Mouse (Mus musculus) kidney, embryonic 16.5 days (tissue): Measurements from ENCODE around the gene Pde10a. TPM values are rescaled to one million over a fixed set of nuclear protein-coding genes. Genes with fewer than 3 reads are reported as not detected.

Experiments
- ATAC-seq: fragments of 200-750 bp; cut with Nextera tagmentation; 2 replicates; pipeline ENCODE4 v1.8.0; 2017; ENCODE audit warnings: moderate TSS enrichment; ENCODE audit not compliant: low FRiP score, low TSS enrichment
- H3K27ac ChIP-seq: fragments of 300-500 bp; sonication (generic); 2 replicates; pipeline ENCODE4 v1.5.1; 2014; ENCODE audit warnings: low read length
- H3K27me3 ChIP-seq: fragments of 300-500 bp; sonication (generic); 2 replicates; pipeline ENCODE4 v1.6.1; 2014; ENCODE audit warnings: low read length, control low read depth, mixed read lengths; ENCODE audit not compliant: insufficient read depth
- H3K36me3 ChIP-seq: fragments of 300-500 bp; sonication (generic); 2 replicates; pipeline ENCODE4 v1.6.1; 2014; ENCODE audit warnings: low read length, control low read depth, mixed read lengths; ENCODE audit not compliant: insufficient read depth
- H3K4me1 ChIP-seq: fragments of 300-500 bp; sonication (generic); 2 replicates; pipeline ENCODE4 v1.6.1; 2014; ENCODE audit warnings: low read length, control low read depth, mixed read lengths; ENCODE audit not compliant: insufficient read depth
- H3K4me2 ChIP-seq: fragments of 300-500 bp; sonication (generic); replicated peaks from 2 replicates; pipeline ENCODE4 v1.6.1; 2014; ENCODE audit warnings: low read depth, low read length
- H3K4me3 ChIP-seq: fragments of 300-500 bp; sonication (generic); 2 replicates; pipeline ENCODE4 v1.5.1; 2014; ENCODE audit warnings: mild to moderate bottlenecking, low read length
- H3K9ac ChIP-seq: fragments of 300-500 bp; sonication (generic); replicated peaks from 2 replicates; pipeline ENCODE4 v1.6.1; 2014; ENCODE audit warnings: low read length
- H3K9me3 ChIP-seq: fragments of 300-500 bp; sonication (generic); 2 replicates; pipeline ENCODE4 v1.6.1; 2016; ENCODE audit warnings: low read length, control low read depth
- WGBS: fragments of 180-500 bp; shearing (Covaris S2); extraction: QIAGEN DNeasy Blood & Tissue Kit; methylation state at CpG from one replicate; pipeline ENCODE4 v1.1.7; 2014; 5-methylcytosine and 5-hydroxymethylcytosine counted together
- polyA plus RNA-seq: library from polyadenylated mRNA; unstranded; fragments of >200 nt; fragmentation: Nextera tagmentation; extraction: Ambion mirVana; gene quantifications from 2 replicates; pipeline ENCODE4 v1.2.1, GENCODE M21; 2015

The Pde10a gene
- polyA plus RNA-seq, 1 experiment from 2014 or later = 1.3 TPM

GRCm38 (mm10) chr17:8972152-8972854 is 447.1 kb downstream of the Pde10a start:
- no peak overlapping the region for H3K4me3 ChIP-seq
- WGBS = 14% methylated on average over 12 of the region's 12 CpGs
- ATAC-seq = no peak

GRCm38 (mm10) chr17:8973331-8973730 is 448.2 kb downstream of the Pde10a start:
- Histone ChIP-seq H3K4me3 (no peak overlapping the region), H3K27ac (no peak overlapping the region), H3K27me3 (no peaks in the 10 kb centered on the region), H3K9me3 (no peaks in the 10 kb centered on the region), H3K4me2 (no peak overlapping the region), H3K9ac (no peak overlapping the region), H3K4me1 (peaks cover 13% of the 10 kb centered on the region), H3K36me3 (no peaks in the 10 kb centered on the region)
- WGBS = 50% methylated on average over 5 of the region's 5 CpGs
- ATAC-seq = no peak

More at GRCm38 (mm10) chr17:8972152-8972854, 447.1 kb downstream of the Pde10a start:
- Histone ChIP-seq H3K9ac (no peak overlapping the region), H3K27me3 (no peaks in the 10 kb centered on the region), H3K27ac (no peak overlapping the region), H3K4me1 (peaks cover 13% of the 10 kb centered on the region), H3K36me3 (no peaks in the 10 kb centered on the region), H3K9me3 (no peaks in the 10 kb centered on the region), H3K4me2 (0 out of 2 replicates have a peak overlapping the region, but pooled peaks have one; percentile 13)

- ATAC-seq = no peak
- Histone ChIP-seq H3K27me3 (no peaks in the 10 kb centered on the region), H3K4me2 (no peak overlapping the region), H3K36me3 (no peaks in the 10 kb centered on the region), H3K4me1 (peaks cover 13% of the 10 kb centered on the region), H3K27ac (no peak overlapping the region), H3K9me3 (no peaks in the 10 kb centered on the region), H3K9ac (no peak overlapping the region), H3K4me3 (no peak overlapping the region)
- WGBS = 60% methylated on average over 7 of the region's 7 CpGs
Measured at GRCm38 (mm10) chr17:8974423-8974822, 449.3 kb downstream of the Pde10a start.

GRCm38 (mm10) chr17:8974823-8975397 is 449.7 kb downstream of the Pde10a start:
- Histone ChIP-seq H3K4me2 (no peak overlapping the region), H3K27me3 (no peaks in the 10 kb centered on the region), H3K9ac (no peak overlapping the region), H3K4me3 (no peak overlapping the region), H3K4me1 (peaks cover 13% of the 10 kb centered on the region), H3K27ac (no peak overlapping the region), H3K36me3 (no peaks in the 10 kb centered on the region), H3K9me3 (no peaks in the 10 kb centered on the region)
- ATAC-seq = no peak
- WGBS = 35% methylated on average over 6 of the region's 6 CpGs

GRCm38 (mm10) chr17:8976745-8977144 is 451.6 kb downstream of the Pde10a start:
- Histone ChIP-seq H3K27me3 (no peaks in the 10 kb centered on the region), H3K9ac (no peak overlapping the region), H3K4me3 (no peak overlapping the region), H3K4me1 (peaks cover 13% of the 10 kb centered on the region), H3K27ac (no peak overlapping the region), H3K9me3 (no peaks in the 10 kb centered on the region), H3K4me2 (no peak overlapping the region), H3K36me3 (no peaks in the 10 kb centered on the region)
- 91% methylated on average over 6 of the region's 6 CpGs for WGBS
- no peak for ATAC-seq

- Histone ChIP-seq H3K36me3 (no peaks in the 10 kb centered on the region), H3K4me3 (no peak overlapping the region), H3K9me3 (no peaks in the 10 kb centered on the region), H3K4me2 (no peak overlapping the region), H3K27ac (no peak overlapping the region), H3K4me1 (peaks cover 8% of the 10 kb centered on the region), H3K27me3 (no peaks in the 10 kb centered on the region), H3K9ac (no peak overlapping the region)
- 68% methylated on average over 2 of the region's 2 CpGs for WGBS
- no peak for ATAC-seq
Measured at GRCm38 (mm10) chr17:8977271-8977670, 452.1 kb downstream of the Pde10a start.

GRCm38 (mm10) chr17:8983576-8983975 is 458.4 kb downstream of the Pde10a start:
- no peak overlapping the region for H3K4me3 ChIP-seq
- WGBS = 58% methylated on average over 2 of the region's 2 CpGs

GRCm38 (mm10) chr17:8985714-8986113 is 460.5 kb downstream of the Pde10a start:
- Histone ChIP-seq H3K9me3 (no peaks in the 10 kb centered on the region), H3K36me3 (no peaks in the 10 kb centered on the region), H3K4me1 (peaks cover 7% of the 10 kb centered on the region; the same call in 1 of the 2 replicates), H3K27me3 (no peaks in the 10 kb centered on the region), H3K9ac (no peak overlapping the region), H3K4me3 (no peak overlapping the region), H3K27ac (no peak overlapping the region), H3K4me2 (no peak overlapping the region)
- no peak for ATAC-seq
- WGBS = 71% methylated on average over 5 of the region's 5 CpGs

More at GRCm38 (mm10) chr17:8983576-8983975, 458.4 kb downstream of the Pde10a start:
- Histone ChIP-seq H3K4me2 (no peak overlapping the region), H3K9me3 (no peaks in the 10 kb centered on the region), H3K27ac (no peak overlapping the region), H3K27me3 (no peaks in the 10 kb centered on the region), H3K9ac (no peak overlapping the region), H3K4me1 (peaks cover under 1% of the 10 kb centered on the region; the same call in 1 of the 2 replicates), H3K36me3 (no peaks in the 10 kb centered on the region)
- ATAC-seq = no peak

GRCm38 (mm10) chr17:8986551-8986950 is 461.4 kb downstream of the Pde10a start:
- Histone ChIP-seq H3K4me1 (peaks cover 7% of the 10 kb centered on the region; the same call in 1 of the 2 replicates), H3K27ac (no peak overlapping the region), H3K36me3 (no peaks in the 10 kb centered on the region), H3K4me2 (no peak overlapping the region), H3K9ac (no peak overlapping the region), H3K27me3 (no peaks in the 10 kb centered on the region), H3K4me3 (no peak overlapping the region), H3K9me3 (no peaks in the 10 kb centered on the region)
- no peak for ATAC-seq
- WGBS = 46% methylated on average over 2 of the region's 2 CpGs

- Histone ChIP-seq H3K4me2 (no peak overlapping the region), H3K4me1 (peaks cover 7% of the 10 kb centered on the region; the same call in 1 of the 2 replicates), H3K36me3 (0 out of 2 replicates have a peak, but pooled peaks cover 2% of the 10 kb centered on the region), H3K9ac (no peak overlapping the region), H3K9me3 (no peaks in the 10 kb centered on the region), H3K4me3 (no peak overlapping the region), H3K27ac (no peak overlapping the region), H3K27me3 (no peaks in the 10 kb centered on the region)
- WGBS = 76% methylated on average over 5 of the region's 5 CpGs
- no peak for ATAC-seq
Measured at GRCm38 (mm10) chr17:8987369-8987768, 462.2 kb downstream of the Pde10a start.
